Mouse (Mus musculus) cerebral cortex, adult 2 months (tissue): ENCODE results near the gene Notch1.

Experiments used
- WGBS: fragments of 180-500 bp; shearing (Covaris S2); methylation state at CpG from one replicate; pipeline ENCODE4 v1.1.7; 2018; 5-methylcytosine and 5-hydroxymethylcytosine counted together

Notch1 gene

DNA sequence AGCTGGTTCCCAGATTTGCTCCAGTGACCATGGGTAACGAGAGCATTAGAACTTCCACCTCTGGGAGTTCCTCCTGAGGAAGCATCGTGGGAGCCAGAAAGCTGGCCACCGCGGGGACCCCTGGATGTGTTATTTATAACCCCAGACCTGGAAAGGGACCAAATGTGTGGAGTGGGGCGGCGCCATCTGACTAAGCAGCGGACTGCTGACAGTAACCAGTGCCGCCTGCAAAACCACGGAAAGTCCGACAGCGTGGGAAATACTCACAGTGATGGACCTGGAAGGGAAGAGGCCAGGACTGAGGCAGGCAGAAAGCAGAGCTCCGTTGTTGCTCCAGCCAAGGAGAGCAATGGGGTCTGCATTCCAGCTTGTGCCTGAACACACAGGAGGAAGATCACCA, at the start of gene Notch1:
TSS of gene Notch1 (minus strand) at position 389 of the 400 bp plus-strand sequence.
- WGBS = 46% methylated on average over 12 of the region's 12 CpGs

DNA sequence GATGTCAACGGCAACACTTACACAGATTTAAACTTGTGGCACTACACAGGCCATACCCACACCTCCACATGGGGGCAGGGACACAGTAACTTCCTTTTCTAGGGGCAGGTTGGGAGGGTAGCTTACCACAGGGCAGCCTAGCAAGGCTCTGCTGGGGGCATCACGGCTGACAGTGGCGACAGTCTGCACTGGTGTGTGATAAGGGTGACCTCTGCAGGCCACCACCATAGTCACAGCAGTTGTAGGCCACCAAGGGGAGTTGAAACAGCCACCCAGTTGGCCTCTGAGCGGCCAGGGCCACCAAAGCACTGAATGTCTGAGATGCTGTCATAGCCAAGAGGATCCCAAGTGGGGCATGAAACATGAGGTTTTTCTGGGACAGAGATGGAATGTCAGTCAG, 49.8 kb upstream of the Notch1 start:
- WGBS = 39% methylated on average over 4 of the region's 4 CpGs

DNA sequence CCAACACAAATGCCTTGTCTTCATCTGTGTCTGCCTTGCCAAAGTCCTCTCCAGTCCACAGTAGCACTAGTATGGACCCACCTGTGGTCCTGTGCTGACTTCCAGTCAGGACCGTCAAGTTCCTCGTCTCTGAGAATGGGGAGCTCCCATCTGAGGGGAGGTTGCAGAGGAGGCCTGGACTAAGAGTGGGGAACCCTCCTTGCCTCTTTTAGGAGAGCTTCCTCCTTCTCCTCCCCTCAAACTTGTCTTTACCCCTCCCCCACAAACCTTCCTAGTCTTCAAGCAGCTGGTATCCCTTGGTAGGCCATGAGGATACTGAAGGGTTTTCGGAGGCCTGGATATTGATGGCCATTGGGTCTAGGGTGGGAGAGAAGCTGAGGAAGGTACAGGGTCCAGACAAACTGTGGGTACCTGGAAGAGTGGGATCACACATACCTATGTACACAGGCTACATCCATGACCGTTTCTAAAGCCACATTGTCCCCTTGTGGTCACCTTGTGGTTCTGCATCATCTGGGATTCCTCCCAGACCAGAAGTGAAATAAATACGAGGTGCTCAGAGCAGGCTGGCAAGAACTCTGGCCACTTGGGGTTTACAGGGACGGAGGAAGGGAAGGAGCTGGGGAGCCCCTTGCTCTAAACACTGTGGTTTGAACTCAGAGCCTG, 45.0 kb upstream of the Notch1 start:
- 53% methylated on average over 6 of the region's 6 CpGs for WGBS

DNA sequence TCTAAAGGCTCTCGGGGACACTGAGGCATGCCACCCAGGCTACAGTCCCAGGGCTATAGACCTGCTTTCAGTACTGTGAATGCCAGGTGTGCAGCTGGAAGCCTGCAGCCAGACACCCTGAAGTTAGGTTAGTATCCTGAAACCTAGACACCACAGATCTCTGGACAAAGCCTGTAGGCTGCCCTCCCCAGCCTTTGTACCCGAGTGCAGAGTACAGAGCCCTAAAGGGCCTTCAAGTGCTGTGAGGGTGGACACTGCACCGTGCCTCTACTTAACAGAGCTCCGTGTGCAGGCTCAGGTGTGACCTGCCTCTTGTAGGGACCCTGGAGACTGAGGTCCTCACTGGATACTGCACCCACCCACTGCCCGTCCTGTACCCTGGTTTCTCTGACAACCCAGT, 44.0 kb upstream of the Notch1 start:
- 91% methylated on average over 5 of the region's 5 CpGs for WGBS

DNA sequence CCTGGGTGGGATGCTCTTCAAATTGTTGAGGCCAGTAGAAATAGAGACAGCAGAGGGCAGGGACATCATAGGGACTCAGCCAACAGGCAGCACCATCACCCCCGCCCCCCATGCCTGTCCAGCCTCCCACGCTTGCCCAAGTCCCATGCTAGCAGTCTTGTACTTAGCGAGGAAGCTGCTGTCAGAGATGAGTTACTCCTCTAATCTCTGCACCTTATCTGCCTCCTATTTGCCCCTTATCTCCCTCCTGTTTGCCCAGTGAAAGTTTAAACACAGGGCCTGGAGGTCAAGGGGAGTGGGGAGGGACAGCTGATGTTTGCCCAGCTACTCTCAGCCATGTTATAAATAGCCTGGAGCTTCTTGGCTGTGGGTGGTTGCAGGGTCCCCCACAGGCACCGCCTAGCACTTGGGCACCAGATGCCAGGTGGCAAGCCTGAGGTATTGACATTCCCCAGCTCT, 40.1 kb upstream of the Notch1 start:
- WGBS = 70% methylated on average over 4 of the region's 4 CpGs

DNA sequence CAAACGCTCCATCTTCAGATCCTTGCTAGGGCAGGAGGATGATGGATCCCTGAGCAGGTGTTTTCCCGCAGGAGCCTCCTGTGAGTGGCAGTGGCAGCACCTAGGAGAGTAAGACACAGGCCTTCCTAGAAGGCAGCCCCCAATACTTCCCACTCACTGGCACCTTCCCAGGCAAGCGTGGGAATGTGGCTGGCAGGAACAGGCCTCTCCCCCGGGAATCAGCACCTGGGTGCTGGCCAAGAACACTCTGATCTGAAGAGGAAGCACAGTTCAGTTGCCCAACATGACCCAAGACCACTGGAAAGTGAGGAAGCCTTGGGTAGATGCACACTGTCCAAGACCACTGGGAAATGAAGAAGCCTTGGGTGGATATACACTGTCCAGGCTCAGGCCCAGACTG, 38.6 kb upstream of the Notch1 start:
- 36% methylated on average over 4 of the region's 4 CpGs for WGBS

DNA sequence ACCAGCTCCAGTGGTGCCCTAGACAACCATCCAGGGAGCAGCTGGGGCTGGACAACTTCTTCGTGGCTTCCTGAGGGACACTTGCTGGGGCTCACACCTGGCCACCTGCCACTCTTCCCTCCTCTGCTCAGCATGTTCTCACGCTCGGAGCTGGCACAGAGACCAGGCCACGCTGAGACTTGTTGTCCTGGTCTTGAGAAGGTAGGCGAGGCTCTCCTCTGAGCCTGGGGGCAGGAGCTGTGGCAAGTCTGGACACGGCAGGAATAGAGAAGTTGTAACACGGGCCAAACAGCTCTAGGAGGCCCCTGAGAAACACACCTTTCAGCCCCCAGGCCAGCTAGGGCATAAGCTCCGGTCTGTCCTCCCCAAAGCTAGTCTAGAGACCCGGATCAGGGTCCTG, 37.4 kb upstream of the Notch1 start:
- 79% methylated on average over 9 of the region's 9 CpGs for WGBS

DNA sequence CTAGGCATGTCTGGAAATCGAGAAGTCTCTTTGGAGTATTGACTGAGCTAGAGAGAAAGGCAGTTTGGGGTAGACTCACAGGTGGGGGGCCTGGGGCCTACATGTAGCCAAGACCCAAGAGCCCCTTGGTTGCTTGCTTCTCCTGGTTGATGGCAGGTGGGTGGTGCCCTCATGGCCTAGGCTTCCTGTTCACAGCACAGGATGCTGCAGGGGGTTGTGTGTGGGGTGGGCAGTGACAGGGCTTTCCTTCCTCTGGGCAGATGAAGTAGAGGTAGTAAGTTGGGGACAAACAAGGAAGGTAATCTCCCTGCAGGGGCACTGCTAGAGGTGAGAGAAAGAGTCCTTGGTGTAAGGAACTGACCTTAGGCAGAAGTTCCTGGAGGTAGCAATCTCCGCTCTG, 35.6 kb upstream of the Notch1 start:
- 91% methylated on average over 2 of the region's 2 CpGs for WGBS

DNA sequence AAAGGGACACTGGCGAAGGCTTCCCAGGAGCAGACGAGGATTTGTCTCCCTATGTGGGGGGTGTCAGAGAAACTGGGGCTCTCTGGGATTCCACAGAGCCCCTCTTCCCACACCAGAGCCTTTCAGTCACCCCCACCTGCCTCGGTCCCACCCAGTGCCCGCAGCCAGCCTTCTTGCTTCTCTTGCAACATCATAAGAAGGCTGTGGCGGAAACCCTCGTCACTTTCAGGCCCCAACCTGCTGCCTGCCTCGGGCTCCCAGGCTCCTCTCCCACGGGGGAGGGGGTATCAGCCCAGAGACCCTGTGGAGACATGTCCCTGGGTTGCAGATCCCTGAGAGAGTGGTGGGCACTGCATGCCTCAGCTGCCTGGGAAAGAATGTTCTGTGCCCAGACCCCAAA, 35.0 kb upstream of the Notch1 start:
- WGBS = 89% methylated on average over 8 of the region's 8 CpGs

DNA sequence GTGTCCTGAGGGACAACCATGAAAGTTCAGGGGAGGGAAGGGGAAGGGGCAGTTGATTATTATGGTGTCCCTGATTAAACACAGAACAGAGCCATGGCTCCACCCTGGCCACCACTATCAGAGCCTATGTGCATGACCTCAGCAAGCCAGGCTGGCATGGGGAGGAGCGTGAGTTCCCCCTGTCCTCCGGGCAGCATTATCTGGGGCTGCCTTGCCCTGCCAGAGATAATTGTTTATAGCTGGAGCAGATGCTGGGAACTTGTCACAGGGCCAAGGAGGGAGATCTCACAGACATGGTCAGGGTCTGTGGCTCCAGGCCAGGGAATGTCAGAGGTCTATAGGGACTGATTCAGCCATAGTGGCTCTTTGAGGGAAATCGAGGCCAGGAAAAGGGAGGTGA, 34.3 kb upstream of the Notch1 start:
- WGBS = 71% methylated on average over 3 of the region's 3 CpGs

DNA sequence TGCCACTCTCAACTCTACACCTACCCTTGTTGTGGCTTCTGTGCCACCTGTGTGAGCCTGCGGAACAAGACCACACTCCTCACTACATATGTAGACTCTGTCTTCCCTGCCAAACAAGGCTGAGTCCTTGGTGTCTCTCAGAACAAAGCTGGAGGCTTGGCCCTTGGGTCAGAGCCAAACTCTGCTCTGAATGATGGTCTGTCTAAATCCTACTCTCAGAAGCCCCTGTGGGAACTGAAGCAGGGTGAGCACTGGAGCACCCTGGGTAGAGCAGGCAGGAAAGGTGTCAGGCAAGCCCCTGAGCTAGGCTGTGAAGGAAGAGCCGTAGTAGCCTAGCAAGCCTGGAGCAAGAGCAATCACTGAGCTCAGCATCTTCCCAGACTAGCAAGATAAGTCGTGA, 33.7 kb upstream of the Notch1 start:
- 75% methylated on average over 3 of the region's 3 CpGs for WGBS

DNA sequence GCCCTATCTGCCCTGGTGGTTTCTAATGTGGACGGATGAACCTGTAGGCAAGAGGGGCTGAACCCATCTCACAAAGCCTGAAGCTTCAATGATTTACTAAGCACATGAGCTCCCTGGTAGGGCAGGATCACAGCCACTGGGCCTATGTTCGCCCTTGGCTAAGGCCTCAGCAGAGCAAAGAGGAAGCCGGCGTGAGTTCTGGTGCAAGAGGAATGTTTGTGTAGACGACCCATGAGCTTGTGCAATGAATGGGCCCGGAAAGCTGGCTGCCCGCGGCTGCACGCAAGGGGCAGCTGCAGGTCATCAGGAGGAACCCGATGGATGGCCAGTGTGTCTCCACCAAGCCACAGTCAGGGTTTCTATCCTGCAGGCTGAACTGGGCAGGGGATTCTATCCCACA, 33.3 kb upstream of the Notch1 start:
- 65% methylated on average over 10 of the region's 10 CpGs for WGBS

DNA sequence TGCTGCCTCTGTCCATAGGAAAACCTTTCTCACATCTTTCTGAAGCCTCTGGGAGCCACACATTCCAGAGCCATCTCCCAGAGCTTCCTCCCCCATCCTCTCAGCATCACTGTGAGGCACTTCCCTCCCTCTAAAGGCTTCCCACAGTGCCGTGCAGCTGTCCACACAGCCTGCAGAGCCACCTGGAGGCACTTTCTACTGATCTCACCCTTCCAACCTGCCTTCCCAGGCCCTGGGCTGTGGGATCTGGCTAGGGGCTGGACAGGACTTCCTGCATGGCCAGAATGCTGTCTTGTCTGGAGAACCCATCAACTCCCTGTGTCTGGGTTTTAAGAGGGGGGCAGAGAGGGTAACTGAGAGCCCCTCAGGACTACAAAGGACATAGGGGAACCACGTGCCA, 31.0 kb upstream of the Notch1 start:
- 48% methylated on average over 2 of the region's 2 CpGs for WGBS

DNA sequence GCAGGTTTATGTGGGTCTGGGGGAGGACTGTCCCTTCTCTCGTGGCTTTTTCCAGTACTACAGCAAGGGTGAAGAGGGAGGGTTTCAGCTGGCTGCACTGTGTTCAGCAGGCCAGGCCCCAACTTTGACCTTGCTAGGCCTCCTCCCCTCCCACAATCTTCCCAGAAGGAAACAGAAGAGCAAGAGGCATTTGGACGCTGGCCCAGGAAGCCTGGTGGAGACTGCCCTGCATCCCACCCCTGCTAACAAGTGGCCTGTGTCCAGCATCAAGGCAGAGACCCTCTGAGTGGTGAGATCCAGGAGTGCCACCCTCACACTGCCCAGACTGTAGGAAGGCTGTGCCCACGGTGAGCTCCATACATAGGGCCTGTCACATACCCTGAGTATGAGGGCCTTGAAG, 27.8 kb upstream of the Notch1 start:
- WGBS = 68% methylated on average over 3 of the region's 3 CpGs

DNA sequence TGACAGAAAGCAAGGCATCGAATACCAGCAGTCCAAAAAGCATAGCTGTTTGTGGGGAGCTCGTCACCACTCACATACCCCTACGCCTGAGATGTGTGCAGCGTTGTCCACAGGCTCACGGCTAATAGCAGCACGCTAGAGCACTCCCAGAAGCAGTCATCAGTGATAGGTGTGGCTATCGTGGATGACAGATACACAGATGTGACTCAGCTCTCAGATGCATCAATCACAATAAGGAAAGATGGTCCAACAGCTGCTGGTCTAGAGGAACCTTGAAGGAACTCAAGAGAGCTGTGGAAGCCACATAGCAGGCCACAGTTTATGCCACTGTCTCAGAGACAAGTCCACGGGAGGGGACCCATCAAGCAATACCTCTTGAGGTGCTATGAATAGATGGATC, 27.3 kb upstream of the Notch1 start:
- 94% methylated on average over 8 of the region's 8 CpGs for WGBS

DNA sequence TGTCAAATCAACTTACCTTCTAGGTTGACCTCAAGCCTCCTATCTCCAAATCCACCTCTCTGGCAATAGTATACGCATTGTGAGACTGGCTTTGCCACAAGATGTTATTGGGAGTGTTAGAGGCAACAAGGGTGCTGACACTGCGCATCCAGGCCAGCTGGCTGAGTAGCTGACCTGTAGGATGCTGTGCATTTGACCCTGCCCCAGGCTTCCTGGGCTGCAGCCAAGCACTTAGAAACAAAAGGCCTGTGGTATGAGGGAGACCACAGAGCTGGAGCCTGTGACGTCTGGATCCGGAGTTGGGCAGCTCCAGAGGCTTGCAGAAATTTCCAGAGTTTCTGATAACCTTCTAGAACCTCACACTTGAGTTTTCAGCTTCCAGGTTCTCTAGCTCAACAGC, 26.7 kb upstream of the Notch1 start:
- 70% methylated on average over 4 of the region's 4 CpGs for WGBS

DNA sequence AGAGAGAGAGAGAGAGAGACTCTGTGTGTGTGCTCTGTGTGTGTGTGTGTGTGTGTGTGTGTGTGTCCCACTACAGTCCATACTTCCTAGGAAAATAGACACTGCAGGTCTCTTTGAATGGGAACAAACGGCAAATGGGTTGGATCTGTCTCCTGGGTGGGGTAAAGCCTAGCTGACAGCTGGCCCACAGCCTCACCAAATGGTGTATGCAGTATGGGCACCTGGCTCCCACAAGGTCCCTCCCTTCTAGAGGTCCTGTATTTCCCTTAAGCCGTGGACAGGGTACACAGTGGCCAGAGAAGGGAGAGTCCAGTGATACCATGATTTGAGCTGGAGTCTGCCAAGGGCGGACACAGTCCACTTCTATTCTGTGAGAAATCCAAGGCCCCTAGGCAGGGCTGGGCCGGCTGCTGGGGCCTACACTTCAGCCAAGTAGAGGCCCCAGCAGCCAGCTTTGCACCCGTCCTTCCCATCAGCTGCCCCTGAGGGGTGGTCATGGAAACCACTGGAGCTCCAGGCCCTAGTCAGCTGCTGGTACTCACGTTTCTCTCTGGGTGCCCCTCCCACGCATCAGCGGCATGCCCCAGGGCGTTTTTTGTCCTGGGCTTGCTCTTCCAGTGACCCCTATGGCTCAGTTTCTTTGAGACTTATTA, 24.9 kb upstream of the Notch1 start:
- 74% methylated on average over 9 of the region's 9 CpGs for WGBS

DNA sequence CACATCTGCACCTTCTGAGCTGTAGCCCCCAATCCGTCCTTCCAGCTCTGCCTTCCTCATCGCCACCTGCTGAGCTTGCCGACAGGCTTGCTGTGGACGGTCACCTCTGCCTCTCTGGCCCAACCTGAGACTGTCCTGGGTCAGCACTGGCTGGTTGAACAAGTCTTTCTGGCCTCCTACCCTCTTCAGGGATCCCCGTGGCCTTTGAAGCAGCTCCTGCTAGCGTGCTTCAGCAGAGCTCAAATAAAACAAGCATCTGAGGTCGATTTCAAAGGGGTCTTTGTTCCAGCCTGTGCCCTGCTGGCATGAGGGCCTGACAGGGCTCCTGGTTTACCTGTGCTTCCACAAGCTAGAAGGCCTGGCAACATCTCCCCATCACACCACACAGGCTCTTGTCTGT, 24.3 kb upstream of the Notch1 start:
- WGBS = 70% methylated on average over 7 of the region's 7 CpGs

DNA sequence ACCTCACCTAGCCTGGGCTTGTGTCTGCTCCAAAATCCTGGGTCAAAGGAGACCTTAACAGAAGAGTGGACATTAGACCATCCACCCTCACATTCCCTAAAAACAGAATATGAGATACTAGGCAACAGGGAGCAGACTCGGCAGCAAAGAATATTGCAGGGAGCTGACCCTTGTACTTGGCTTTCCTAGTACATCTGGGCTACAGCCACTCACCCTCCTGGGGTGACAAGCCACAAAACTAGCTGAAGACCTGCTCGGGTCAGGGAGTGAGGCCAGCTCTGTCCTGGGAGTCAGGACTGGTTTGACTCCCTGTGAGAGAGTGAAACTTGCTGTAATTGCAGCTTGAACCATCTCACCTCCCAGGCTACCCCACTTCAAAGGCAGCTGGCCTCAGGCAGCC, 23.1 kb upstream of the Notch1 start:
- WGBS = 94% methylated on average over 2 of the region's 2 CpGs

DNA sequence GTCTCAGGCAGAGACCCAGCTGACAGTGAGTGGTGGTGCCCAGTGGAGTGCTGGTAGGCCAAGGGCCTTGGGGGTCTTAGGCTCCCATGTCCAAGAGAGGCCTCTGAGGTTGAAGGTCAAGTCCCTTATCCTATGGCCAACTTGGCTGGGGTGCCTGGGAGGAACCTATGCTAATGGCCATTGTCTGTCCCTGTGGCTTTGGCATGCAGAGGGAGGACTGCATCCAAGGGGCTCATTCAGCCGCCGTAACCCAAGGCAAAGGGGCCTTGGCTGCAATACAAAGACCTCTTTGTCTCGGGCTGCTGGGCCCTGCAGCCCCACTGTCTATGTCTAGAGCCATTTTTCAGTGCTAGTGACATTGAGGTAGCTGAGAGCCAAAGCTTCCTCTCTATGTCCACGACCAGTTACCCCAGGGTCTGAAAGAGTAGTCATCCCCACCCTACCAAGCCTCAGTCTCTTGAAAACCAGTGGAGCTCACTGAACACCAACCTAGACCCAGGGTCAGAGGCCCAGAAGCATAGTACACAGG, 19.1 kb upstream of the Notch1 start:
- WGBS = 78% methylated on average over 4 of the region's 4 CpGs

DNA sequence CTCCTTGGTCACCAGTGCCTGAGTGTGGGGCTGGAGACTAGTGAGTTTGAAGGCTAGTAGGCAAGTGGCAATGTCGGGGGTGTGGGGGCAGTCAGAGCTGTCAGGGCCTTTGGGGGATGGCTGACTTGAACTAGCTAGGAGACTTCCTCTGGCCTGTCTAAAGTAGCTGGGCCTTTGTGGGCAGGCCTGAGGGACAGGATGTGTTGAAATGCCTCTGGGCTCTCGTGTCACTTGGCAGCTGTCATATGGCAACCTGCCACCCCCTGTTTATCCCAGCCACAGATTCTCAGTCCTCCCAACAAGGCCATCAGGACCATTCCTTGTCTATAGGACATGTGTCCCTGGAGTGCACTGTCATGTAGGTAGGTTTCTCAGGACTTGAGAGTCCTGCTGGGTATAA, 18.2 kb upstream of the Notch1 start:
- WGBS = 49% methylated on average over 2 of the region's 2 CpGs

DNA sequence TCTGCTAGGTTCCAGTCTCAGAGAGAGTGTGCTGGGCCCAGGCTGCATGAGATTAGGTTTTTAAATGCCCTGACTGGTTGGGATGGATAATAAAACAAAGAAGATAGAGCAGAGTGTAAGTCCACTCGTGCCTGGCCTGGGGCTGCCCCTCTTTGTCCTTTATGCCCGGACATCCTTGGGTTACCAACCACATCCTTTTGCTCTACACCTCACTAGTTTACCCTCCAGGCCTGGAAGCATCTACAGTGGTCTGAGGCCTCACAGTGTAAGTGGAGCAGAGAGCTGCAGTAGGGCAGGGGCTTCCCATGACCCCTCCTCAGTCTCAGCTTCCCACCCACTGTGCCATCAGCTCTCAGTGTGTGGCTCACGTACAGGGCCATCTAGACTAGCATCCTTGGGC, 17.7 kb upstream of the Notch1 start:
- 69% methylated on average over 3 of the region's 3 CpGs for WGBS

DNA sequence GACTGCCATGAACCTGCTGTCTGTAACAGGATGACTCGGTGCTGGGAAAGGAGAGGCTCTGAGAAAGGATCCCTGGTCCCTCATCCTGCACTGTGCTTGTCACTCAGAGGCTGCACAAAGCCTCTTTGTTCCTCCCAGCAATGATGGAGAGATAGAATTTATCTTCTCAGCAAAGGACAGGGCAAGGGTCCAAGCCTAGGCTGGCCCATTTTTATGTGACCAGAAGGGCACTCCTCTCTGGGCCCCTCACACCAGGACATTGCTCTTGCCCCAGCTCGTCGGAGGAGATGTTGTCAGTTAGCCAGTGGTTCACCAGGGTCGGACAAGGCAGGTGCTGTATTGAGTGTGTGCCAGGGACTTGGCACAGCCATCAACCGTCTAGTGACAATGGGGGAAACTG, 16.8 kb upstream of the Notch1 start:
- 60% methylated on average over 5 of the region's 5 CpGs for WGBS

DNA sequence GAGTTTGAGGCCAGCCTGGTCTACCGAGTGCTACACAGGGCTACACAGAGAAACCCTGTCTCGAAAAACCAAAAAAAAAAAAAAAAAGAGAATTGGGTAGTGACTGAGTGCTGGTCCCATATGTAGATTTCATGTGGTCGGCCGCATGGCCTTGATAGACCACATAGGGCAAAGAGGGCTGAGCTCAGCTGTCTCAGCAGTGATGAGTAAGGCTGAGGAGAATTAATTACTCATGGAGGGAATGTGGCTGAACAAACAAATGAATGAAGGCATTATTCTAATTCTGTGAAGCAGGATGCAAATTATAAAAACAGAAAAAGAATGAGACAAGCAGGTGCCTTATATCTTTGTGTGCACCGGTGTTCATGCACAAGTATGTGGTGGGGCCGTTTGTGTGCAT, 15.4 kb upstream of the Notch1 start:
- 83% methylated on average over 6 of the region's 6 CpGs for WGBS
